Mouse (Mus musculus) midbrain, postnatal 0 days (tissue): ENCODE measurements around the gene Srsf11. TPM values are rescaled to one million over a fixed set of nuclear protein-coding genes. Genes with fewer than 3 reads are reported as not detected.

Source experiments
- ATAC-seq: fragments of 200-750 bp; cut with Nextera tagmentation; 2 replicates; pipeline ENCODE4 v1.8.0; 2017; ENCODE audit warnings: moderate number of reproducible peaks, mild to moderate bottlenecking, moderate TSS enrichment, moderate library complexity; ENCODE audit not compliant: low FRiP score
- DNase-seq: peaks from one replicate; pipeline ENCODE4 v3.0.0-alpha.2; 2015; ENCODE audit warnings: low spot score
- H3K27ac ChIP-seq: fragments of 300-500 bp; sonication (generic); 2 replicates; pipeline ENCODE4 v1.5.1; 2014; ENCODE audit warnings: low read depth, mild to moderate bottlenecking, low read length, mixed read lengths
- H3K27me3 ChIP-seq: fragments of 300-500 bp; sonication (generic); 2 replicates; pipeline ENCODE4 v1.6.1; 2014; ENCODE audit warnings: low read length, control low read depth, mixed read lengths; ENCODE audit not compliant: insufficient read depth
- H3K36me3 ChIP-seq: fragments of 300-500 bp; sonication (generic); 2 replicates; pipeline ENCODE4 v1.6.1; 2014; ENCODE audit warnings: low read length, control low read depth, mixed read lengths; ENCODE audit not compliant: insufficient read depth
- H3K4me1 ChIP-seq: fragments of 300-500 bp; sonication (generic); 2 replicates; pipeline ENCODE4 v1.6.1; 2014; ENCODE audit warnings: mild to moderate bottlenecking, control low read depth, antibody characterized with exemption, low read length, mixed read lengths; ENCODE audit not compliant: insufficient read depth
- H3K4me2 ChIP-seq: fragments of 300-500 bp; sonication (generic); 2 replicates; pipeline ENCODE4 v1.6.1; 2014; ENCODE audit warnings: low read depth, mild to moderate bottlenecking, low read length, mixed read lengths; ENCODE audit not compliant: poor library complexity, severe bottlenecking
- H3K4me3 ChIP-seq: fragments of 300-500 bp; sonication (generic); 2 replicates; pipeline ENCODE4 v1.5.1; 2014; ENCODE audit warnings: low read depth, mild to moderate bottlenecking, low read length, moderate library complexity
- H3K9ac ChIP-seq: fragments of 300-500 bp; sonication (generic); replicated peaks from 2 replicates; pipeline ENCODE4 v1.6.1; 2014; ENCODE audit warnings: mild to moderate bottlenecking, low read length, moderate library complexity, mixed read lengths; ENCODE audit not compliant: poor library complexity, severe bottlenecking
- H3K9me3 ChIP-seq: fragments of 300-500 bp; sonication (generic); 2 replicates; pipeline ENCODE4 v1.6.1; 2016; ENCODE audit warnings: low read length, control low read depth
- CTCF ChIP-seq: IDR thresholded peaks from 2 replicates; pipeline ENCODE4 v1.5.1; 2016; ENCODE audit warnings: antibody characterized with exemption, mild to moderate bottlenecking
- WGBS: fragments of 180-500 bp; shearing (Covaris S2); extraction: QIAGEN DNeasy Blood & Tissue Kit; methylation state at CpG from one replicate; pipeline ENCODE4 v1.1.7; 2014; 5-methylcytosine and 5-hydroxymethylcytosine counted together
- polyA plus RNA-seq: library from polyadenylated mRNA; unstranded; fragments of >200 nt; fragmentation: Nextera tagmentation; extraction: Ambion mirVana; gene quantifications from 2 replicates; pipeline ENCODE4 v1.2.1, GENCODE M21; 2015
- total RNA-seq: library from RNA; depleted of rRNA; stranded (reverse); fragments of >200 nt; gene quantifications from 2 replicates; pipeline ENCODE4 v1.2.3, GENCODE M21; 2014; rRNA removed

Gene Srsf11
- total and polyA plus RNA-seq, 2 experiments from 2014 or later, result 187 to 188 TPM

DNA sequence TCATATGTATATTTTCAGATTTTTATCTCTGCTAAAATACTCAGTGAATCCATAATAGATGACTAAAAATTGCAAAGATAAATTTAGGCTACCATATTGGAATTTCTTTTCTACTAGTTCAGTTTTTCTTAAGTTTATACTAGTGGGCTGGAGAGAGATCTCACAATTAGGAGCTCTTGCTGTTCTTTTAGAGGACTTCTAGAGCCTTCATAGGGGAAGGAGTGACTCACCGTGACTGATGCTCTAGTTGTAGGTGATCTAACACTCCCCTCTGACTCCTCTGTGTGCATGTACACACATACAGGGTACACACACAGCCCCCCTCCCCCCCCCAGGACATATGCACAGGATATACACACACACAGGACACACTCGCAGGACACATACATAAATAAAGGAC is 65.3 kb downstream of the Srsf11 start:
- DNase-seq (no peak), ATAC-seq (no peak)
- H3K9ac ChIP-seq, result no peak overlapping the region
- H3K36me3 ChIP-seq, result no peaks in the 10 kb centered on the region; the same call in 1 of the 2 replicates
- no peaks in the 10 kb centered on the region for H3K9me3 ChIP-seq
- H3K27me3 ChIP-seq, result no peaks in the 10 kb centered on the region
- no peak overlapping the region for H3K4me3 ChIP-seq
- H3K4me2 ChIP-seq, result no peak overlapping the region
- no peak overlapping the region for H3K27ac ChIP-seq
- no peaks in the 10 kb centered on the region for H3K4me1 ChIP-seq
- 99% methylated on average over 2 of the region's 2 CpGs for WGBS
- no peak for TF ChIP-seq CTCF

Other genes with a start within 250 kb of the Srsf11 start
- gene Cth, start 111.6 kb downstream of the Srsf11 start, total RNA-seq, result 2.5 and 4.0 TPM in 2 replicates
- gene Cth, start 111.6 kb downstream of the Srsf11 start, polyA plus RNA-seq, result 1.5 and 2.0 TPM in 2 replicates
- 31.6 and 40.5 TPM in 2 replicates for gene Ankrd13c, start 89.4 kb downstream of the Srsf11 start, total RNA-seq
- gene Ankrd13c, start 89.4 kb downstream of the Srsf11 start, polyA plus RNA-seq, result 21.0 and 26.2 TPM in 2 replicates
- 44.3 and 49.5 TPM in 2 replicates for gene Lrrc40, start within 50 bp of the Srsf11 start, total RNA-seq
- 52.9 and 53.8 TPM in 2 replicates for gene Lrrc40, start within 50 bp of the Srsf11 start, polyA plus RNA-seq